Mouse (Mus musculus) T-helper 2 cell (primary cell): ENCODE measurements around the gene Col6a5.

Experiments used
- in situ Hi-C: fragments of 300-600 bp; cut with MboI, MseI; formaldehyde crosslinking; loops from one replicate; pipeline ENCODE4 v1.15.1; 2025; ENCODE audit warnings: high pct_unique_total_duplicates

Col6a5 gene

DNA sequence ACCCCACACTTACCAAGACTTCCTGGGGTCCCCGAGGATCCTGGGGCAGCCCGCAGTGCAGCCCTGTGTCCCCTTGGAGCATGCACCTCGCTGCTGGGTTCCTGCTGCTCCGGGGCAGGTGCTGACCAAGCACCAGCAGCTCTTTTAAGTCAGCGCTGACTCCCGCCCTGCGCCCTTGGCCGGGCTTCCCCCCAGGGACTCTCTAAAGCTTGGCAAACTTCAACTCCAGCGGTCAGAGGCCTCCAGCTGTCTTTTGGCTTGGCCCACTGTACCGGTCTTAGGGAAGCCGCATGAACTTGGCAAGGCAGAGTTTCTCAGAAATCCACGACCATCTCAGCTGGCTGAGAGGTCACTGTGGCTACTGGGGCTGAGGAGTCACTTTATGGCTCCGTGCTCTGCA, at the start of gene Col6a5:
TSS of gene Col6a5 (minus strand) at position 111 of the 400 bp plus-strand sequence.
- in situ Hi-C loops: no loop called here

DNA sequence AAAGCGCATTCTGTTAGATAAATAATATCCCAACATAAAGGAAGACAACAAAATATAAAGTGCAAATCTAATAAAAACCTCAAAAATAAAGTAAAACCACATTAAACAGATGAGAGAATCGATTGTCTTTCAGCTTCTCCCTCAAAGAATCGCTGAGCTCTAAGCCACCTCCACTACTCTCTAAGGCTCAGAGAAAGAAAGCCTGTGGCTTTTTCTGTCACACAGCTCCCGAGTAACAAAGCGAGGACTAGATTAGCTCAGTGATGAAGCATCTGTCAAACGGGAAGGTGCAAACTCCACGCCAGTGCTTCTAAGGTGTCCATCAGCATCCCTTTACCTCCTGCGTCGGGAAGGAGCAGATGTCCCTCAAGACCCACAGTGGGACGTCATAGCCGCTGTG, 37.5 kb upstream of the Col6a5 start:
- in situ Hi-C loops: no loop called here

DNA sequence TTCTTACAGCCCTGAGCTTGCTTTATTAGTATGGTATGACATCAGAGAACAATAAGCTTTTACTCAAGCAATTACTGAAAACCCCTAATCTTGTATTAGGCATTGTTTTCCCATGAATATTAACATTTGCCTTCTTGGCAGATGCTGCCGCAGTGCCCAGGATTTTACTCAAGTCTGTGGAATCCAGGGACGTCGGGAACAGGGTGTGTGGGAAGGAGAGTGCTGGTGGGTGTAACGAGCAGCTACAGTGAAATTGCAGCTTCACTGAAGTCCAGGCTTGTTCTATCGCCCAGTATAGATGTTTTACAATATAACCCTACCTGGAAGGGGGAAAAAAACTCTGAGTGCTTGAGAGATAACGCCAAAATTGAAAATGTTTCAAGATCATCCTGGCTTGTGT, 32.0 kb upstream of the Col6a5 start:
- in situ Hi-C loops: no loop called here

- in situ Hi-C loops: no loop called here
These were observed 29.7 kb upstream of the Col6a5 start for GRCm38 (mm10) chr9:105990099-105990498.

- in situ Hi-C loops: no loop called here
These were observed 29.0 kb upstream of the Col6a5 start for GRCm38 (mm10) chr9:105989468-105989867.

DNA sequence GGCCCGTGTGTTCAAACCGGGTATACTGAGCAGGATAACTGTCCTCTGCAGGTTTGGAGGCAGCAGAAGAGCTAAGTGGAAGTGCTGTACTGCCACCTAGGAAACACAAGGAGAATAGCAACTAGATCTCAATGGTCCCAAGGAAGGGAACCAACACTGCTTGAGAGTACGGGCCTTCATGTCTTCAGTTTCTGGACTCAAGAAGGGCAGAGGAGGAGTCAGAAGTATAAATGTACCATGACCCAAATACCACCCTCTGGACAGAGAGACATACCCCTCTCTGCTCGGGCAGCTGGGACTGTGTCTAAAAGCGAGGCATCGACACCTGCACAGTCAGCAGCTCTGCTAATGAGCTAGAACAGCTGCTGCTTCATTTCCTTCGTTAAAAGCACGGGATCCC, 27.7 kb upstream of the Col6a5 start:
- in situ Hi-C loops: no loop called here

- in situ Hi-C loops: no loop called here
These were observed 24.6 kb upstream of the Col6a5 start for GRCm38 (mm10) chr9:105984931-105985519.

GRCm38 (mm10) chr9:105978479-105978878, 18.0 kb upstream of the Col6a5 start:
- in situ Hi-C loops: no loop called here

DNA sequence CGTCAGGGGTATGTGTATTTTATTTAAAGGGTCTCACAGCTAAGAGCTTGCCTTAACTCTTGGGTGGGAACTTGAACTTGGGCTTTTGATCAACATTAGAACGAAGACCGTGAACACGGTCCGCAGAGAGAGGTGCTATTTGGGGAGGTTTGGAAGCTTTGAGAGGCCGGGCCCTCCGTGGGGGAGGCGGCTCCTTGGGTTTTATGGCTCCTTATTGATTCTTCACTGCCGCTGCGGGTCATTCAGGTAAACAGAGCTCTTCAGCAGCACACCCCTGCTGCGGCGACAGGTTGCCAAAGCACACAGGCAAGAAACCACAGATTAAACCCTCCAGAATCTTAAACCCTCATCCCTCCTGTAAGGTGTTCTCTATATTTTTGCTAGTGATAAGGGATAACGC, 16.4 kb upstream of the Col6a5 start:
- in situ Hi-C loops: no loop called here

- in situ Hi-C loops: no loop called here
These were observed 15.9 kb upstream of the Col6a5 start for GRCm38 (mm10) chr9:105976314-105976713.

- in situ Hi-C loops: no loop called here
These were observed 13.3 kb upstream of the Col6a5 start for GRCm38 (mm10) chr9:105973736-105974135.

DNA sequence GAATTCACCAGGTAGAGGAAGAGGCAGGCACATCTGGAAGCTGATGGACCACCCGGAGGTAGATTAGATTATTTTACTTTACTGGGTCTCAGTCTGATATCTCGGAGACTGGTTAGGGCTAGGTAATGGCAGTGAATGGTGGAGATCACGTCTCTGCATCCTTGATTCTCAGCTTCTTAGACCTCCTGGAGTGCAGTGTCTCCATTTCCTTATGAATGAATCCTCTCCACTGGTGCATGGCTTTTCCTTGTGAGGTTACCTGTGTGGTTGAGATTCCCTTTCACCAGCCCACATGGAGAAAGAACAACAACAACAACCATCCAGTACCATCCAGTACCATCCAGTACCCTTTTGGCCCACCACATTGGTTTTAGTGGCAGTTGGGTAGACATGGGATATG, 11.6 kb upstream of the Col6a5 start:
- in situ Hi-C loops: no loop called here

DNA sequence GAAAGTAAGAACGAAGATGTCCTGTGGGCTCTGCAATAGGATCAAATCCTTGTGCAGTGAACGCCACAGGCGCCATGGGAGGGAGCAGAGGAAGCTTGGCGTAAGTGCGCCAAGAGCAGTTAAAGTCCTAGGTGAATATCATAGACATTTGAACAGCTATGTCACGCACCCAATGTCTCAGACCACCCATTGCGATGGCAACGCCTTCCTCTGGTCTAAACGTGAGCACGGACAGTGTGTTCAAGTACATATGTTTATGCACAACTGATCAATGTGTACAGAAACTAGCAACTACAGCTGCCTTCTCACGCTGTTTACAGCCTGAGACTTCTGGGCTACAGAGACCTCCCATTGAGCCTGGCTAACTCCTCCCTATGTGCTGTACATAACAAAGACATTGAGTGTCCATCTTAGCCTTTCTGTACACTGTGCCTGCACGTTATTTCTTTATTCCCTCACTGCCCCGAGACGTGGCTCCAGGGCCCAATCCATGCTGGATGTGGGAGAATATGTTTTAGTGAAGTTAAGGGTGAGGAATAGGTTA, 11.0 kb upstream of the Col6a5 start:
- in situ Hi-C loops: no loop called here

GRCm38 (mm10) chr9:105970901-105971300, 10.5 kb upstream of the Col6a5 start:
- in situ Hi-C loops: no loop called here

- in situ Hi-C loops: no loop called here
These were observed 7.5 kb upstream of the Col6a5 start for GRCm38 (mm10) chr9:105967976-105968375.

- in situ Hi-C loops: no loop called here
These were observed 1.3 kb downstream of the Col6a5 start for GRCm38 (mm10) chr9:105959116-105959515.

DNA sequence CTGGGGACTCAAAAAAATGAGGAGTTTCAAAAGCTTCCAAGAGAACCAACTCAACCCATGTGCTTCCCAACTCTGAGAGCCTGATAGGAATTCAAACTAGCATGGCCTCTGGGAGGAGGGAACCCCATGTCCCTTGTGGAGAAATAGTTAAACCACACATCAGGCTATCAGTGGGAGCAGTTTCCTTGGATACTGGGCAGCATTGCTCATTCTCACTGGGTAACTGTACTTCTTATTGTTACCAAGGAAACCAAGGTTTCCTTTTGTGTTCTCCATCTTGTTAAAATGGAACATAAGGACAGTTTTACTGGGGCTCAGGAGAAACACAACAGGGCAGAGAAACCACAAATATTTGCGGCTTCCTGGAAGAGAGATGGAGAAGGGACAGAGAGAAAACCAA, 10.7 kb downstream of the Col6a5 start:
- in situ Hi-C loops: no loop called here

DNA sequence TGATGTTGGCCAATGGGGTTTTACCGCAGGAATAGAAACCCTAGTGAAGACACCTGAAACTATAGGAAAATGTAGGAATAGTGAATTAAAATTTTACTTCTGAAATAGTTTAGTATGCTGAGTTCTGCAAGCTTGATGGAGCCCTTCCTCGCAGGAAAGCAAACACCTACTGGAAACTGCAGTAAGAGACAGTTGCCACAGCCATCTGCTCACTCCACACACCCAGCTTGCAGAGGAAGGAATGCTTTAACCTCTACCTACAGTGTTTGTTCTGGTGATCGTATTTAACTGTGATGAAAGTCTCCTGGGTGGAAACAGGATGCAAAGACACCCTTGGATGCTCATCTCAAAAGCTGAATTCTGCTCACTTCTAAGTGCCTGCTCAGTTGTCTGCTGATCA, 12.9 kb downstream of the Col6a5 start:
- in situ Hi-C loops: no loop called here

- in situ Hi-C loops: loop anchor here (5.0 kb wide), 1 partner anchor 103 kb away; no protein-coding TSS in a partner anchor
These were observed 26.6 kb downstream of the Col6a5 start for GRCm38 (mm10) chr9:105933816-105934215.

DNA sequence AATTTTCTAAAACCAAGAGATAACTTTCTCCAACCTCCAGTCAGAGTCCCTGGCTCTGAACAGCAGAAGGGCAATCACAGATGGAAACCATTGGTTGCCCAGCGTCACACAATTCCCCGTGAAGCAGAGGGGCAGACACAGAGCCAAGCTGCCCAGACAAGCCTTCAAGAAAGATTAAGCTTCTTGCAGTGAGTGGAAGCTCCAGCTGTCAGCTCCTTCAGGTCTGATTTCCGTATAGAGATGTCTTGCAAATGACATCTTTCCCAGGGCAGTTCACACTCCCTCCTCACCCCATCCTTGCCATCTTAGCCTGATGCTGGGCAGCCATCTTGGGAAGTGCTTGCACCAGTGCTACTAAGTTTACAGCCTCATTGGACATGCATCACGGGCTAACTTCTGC, 31.2 kb downstream of the Col6a5 start:
- in situ Hi-C loops: no loop called here

DNA sequence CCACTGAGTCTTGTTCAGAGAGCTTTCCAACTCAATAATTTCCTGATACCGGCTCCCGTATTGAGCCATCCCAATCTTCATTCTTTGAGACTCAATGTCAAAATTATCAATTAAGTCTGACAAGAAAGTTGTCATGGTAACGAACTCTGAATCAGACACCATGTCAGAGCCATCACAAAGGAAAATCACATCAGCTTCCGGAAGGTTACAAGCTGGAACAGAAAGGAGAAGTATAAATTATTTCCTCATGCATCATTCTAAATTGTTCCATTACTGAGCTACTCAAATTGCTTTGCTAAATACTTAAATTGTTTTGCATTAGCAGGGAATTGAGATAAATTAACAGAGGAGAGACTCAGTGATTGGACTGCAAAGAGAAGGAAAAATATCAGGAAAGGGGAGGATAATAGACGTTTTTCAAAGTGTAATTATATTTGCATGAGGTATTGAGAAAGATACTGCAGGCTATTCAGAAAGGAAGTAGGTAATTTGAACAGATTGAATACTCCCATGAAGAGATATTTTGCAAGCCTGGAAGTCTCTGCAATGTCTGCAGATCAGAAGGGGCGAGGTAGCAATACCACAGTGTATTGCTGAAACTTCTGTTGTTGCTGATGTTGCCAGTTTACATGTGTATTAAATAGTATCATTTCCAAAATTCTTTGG, 31.9 kb downstream of the Col6a5 start:
- in situ Hi-C loops: no loop called here

GRCm38 (mm10) chr9:105923659-105924058, 36.8 kb downstream of the Col6a5 start:
- in situ Hi-C loops: no loop called here

DNA sequence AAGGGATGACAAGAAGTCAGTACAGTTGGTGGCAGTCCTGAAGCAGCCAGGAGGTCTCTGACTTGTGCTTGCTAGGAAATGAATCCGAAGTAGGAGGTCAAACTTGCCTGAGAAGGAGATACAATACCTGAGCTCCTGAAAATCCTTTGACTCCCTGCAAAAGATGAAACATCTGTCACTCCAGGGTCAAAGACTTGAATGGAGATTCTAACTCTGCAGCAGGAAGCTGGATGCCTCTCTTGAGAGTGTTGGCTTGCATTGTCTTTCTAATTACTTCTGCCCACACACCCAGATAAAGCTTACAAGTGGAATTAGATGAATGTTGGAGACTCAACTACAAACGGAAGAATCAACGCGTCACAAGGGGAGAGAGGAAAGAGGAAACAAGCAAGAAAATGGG, 45.3 kb downstream of the Col6a5 start:
- in situ Hi-C loops: no loop called here
